Mouse (Mus musculus): ENCODE measurements at regions not wholly inside any gene's neighbourhood (a gene's known extent, or its start where the extent isn't known, plus 50 kb on each side); places are given as distances from the start of the nearest gene placed in this dataset.
A peak's percentile ranks its signal among the peaks of the same experiment; 100 is the strongest.

DNA sequence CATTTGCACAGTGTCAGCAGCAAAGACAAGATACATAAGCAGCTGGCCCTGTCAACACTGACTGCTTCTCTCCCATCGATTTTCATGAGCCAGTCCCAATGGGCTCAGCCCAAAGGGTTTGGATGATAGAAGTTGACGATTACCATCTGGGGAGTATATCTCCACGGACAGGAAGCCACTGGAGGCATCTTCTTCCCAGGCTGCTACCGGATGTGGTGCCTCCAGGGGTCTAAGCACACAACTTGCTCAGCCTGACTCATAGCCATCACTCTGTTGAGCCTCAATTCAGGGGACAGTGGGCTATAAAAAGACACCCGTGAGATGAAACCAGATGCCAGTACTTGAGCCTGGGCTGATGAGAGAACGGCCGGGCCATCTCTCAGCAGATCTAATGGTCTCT, 71.1 kb upstream of the Hif1a start:
- ATAC-seq (ENCODE audit: low FRiP score), result no peak
- no peaks in the 10 kb centered on the region for H3K36me3 ChIP-seq
- WGBS, result 55% methylated on average over 7 of the region's 7 CpGs
- no peak overlapping the region for H3K4me2 ChIP-seq
- H3K4me3 ChIP-seq (replicated peaks), result no peak overlapping the region
- H3K27ac ChIP-seq (replicated peaks), result no peak overlapping the region
- no peak overlapping the region for H3K9ac ChIP-seq (replicated peaks)
- no peaks in the 10 kb centered on the region for H3K9me3 ChIP-seq (replicated peaks)
- peaks cover 17% of the 10 kb centered on the region for H3K4me1 ChIP-seq
- no peaks in the 10 kb centered on the region for H3K27me3 ChIP-seq (replicated peaks)

- WGBS, result 58% methylated on average over 10 of the region's 10 CpGs
- Histone ChIP-seq H3K36me3 (no peaks in the 10 kb centered on the region), H3K4me2 (no peak overlapping the region), H3K4me1 (peaks cover 17% of the 10 kb centered on the region), H3K27ac (replicated peaks) (no peak overlapping the region), H3K9ac (replicated peaks) (no peak overlapping the region), H3K4me3 (replicated peaks) (no peak overlapping the region), H3K9me3 (replicated peaks) (no peaks in the 10 kb centered on the region), H3K27me3 (replicated peaks) (no peaks in the 10 kb centered on the region)
- ATAC-seq (ENCODE audit: low FRiP score), result no peak; the same call in 1 of the 2 replicates
Observed at GRCm38 (mm10) chr12:73830551-73831203, 70.5 kb upstream of the Hif1a start.

DNA sequence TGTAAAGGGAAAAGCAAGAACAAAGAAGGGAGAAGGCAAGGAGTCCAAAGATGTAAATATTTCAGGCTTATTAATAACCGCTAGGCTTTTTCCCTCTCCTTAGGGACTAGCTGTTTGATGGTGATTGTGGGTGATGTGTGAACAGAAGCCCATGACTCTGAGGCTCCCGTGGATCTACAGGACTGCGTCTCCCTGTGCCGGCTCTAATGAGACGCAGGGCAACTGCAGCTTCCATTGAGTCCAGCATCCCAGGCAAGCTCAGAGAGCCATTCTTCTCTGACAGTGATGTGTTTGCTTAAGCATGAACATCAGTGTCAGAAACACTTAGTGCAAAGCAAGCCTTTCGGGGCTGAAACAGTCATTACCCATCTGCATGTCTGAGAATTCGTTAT, 70.0 kb upstream of the Hif1a start:
- no peak for ATAC-seq (ENCODE audit: low FRiP score)
- 45% methylated on average over 7 of the region's 7 CpGs for WGBS
- Histone ChIP-seq H3K27ac (replicated peaks) (0 out of 2 replicates have a peak overlapping the region, but pooled peaks have one; percentile 23), H3K27me3 (replicated peaks) (no peaks in the 10 kb centered on the region), H3K4me3 (replicated peaks) (no peak overlapping the region), H3K36me3 (no peaks in the 10 kb centered on the region), H3K4me1 (peaks cover 17% of the 10 kb centered on the region), H3K9me3 (replicated peaks) (no peaks in the 10 kb centered on the region), H3K4me2 (no peak overlapping the region), H3K9ac (replicated peaks) (no peak overlapping the region)

DNA sequence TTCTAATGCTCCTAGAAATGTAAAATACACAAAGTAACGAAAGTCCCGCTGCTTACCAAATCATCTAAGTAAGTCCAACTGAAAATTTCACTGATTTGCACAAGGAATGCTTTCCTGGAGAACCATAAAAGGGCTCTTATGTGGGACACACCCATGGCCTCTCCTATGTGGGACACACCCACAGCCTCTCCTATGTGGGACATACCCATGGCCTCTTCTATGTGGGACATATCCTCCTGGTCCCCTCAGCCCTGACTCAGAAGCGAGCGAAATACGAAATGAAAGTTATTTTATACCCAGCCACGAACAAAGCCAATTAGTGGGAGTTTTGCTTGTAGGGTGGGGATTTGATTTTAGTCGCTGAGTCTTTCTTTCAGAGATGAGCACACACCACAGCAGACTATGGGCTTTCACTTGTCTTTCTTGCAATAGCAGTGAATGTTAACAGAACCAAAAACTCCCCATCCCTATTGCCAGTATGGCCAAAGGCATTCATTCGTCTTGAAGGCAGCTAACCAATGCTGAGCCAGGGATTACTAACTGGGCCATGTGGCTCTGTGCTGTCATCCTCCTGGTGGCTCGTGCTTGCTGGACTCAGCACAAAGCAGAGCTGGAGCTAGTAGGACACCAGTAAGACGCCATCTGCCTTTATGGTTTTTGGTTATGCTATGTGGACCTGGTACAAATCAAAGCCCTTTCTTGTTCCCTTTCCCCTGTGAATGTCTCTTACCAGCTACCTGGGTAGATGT, 69.4 kb upstream of the Hif1a start:
- no peaks in the 10 kb centered on the region for H3K9me3 ChIP-seq (replicated peaks)
- 0 out of 2 replicates have a peak overlapping the region, but pooled peaks have one; percentile 23 for H3K27ac ChIP-seq (replicated peaks)
- WGBS, result 88% methylated on average over 10 of the region's 10 CpGs
- no peaks in the 10 kb centered on the region for H3K27me3 ChIP-seq (replicated peaks)
- no peak overlapping the region for H3K4me3 ChIP-seq (replicated peaks)
- H3K4me1 ChIP-seq, result peaks cover 17% of the 10 kb centered on the region
- H3K9ac ChIP-seq (replicated peaks), result no peak overlapping the region
- no peak overlapping the region for H3K4me2 ChIP-seq
- no peak for ATAC-seq (ENCODE audit: low FRiP score)
- H3K36me3 ChIP-seq, result no peaks in the 10 kb centered on the region

GRCm38 (mm10) chr12:73832789-73833188, 68.4 kb upstream of the Hif1a start:
- Histone ChIP-seq H3K4me3 (replicated peaks) (no peak overlapping the region), H3K9ac (replicated peaks) (no peak overlapping the region)

DNA sequence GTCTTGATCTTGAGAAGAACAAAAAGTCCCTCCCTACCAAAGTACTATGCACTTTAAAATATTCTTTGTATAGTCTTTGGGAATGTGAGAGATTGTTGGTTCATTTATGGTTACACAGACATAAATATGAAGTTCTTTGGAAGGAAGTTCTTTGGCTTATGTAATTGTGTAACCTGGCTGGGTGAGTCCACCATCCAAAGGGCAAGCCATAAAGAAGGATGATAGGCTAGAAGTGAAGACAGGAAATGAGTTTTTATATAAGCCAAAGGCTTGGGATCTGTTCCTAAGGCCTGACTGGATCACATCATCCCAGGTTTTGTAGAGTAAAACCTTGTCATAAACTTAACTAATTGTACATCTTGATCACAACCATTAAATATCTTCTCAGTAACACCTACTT, 65.0 kb upstream of the Hif1a start:
- H3K27ac ChIP-seq (replicated peaks), result no peak overlapping the region
- ATAC-seq (ENCODE audit: low FRiP score), result no peak
- no peaks in the 10 kb centered on the region for H3K36me3 ChIP-seq
- no peaks in the 10 kb centered on the region for H3K9me3 ChIP-seq (replicated peaks)
- H3K4me1 ChIP-seq, result peaks cover 5% of the 10 kb centered on the region; the same call in 1 of the 2 replicates
- no peak overlapping the region for H3K4me2 ChIP-seq
- no peak overlapping the region for H3K4me3 ChIP-seq (replicated peaks)
- no peaks in the 10 kb centered on the region for H3K27me3 ChIP-seq (replicated peaks)
- H3K9ac ChIP-seq (replicated peaks), result no peak overlapping the region

More at GRCm38 (mm10) chr12:73832789-73833188, 68.4 kb upstream of the Hif1a start:
- no peak overlapping the region for H3K4me2 ChIP-seq
- H3K27ac ChIP-seq (replicated peaks), result no peak overlapping the region
- H3K36me3 ChIP-seq, result no peaks in the 10 kb centered on the region
- 77% methylated on average over 3 of the region's 3 CpGs for WGBS
- H3K4me1 ChIP-seq, result peaks cover 17% of the 10 kb centered on the region
- H3K27me3 ChIP-seq (replicated peaks), result no peaks in the 10 kb centered on the region
- no peak for ATAC-seq (ENCODE audit: low FRiP score)
- H3K9me3 ChIP-seq (replicated peaks), result no peaks in the 10 kb centered on the region

DNA sequence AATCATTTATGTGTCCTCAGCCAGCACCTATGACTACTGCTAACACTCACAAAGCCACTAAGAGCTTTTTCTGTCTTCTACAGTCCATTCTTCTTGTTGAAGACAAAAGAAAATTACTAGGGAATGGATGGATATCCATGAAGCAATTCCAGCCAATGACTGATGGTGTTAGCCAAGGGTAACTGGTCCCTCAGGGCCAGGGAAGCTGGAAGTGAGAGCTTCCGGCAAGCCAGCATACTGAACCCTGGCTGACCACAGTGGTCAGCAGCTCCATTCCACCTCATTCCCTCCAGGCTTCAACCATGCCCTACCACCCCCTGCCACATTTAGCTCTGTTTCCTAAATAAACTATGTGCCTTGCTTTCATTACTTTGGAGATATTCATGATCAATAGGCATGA, 64.1 kb upstream of the Hif1a start:
- Histone ChIP-seq H3K9ac (replicated peaks) (no peak overlapping the region), H3K4me1 (no peaks in the 10 kb centered on the region), H3K4me2 (no peak overlapping the region), H3K9me3 (replicated peaks) (no peaks in the 10 kb centered on the region), H3K27me3 (replicated peaks) (no peaks in the 10 kb centered on the region), H3K36me3 (no peaks in the 10 kb centered on the region), H3K4me3 (replicated peaks) (no peak overlapping the region), H3K27ac (replicated peaks) (no peak overlapping the region)
- ATAC-seq (ENCODE audit: low FRiP score), result no peak
- WGBS, result 90% methylated on average over 1 of the region's 1 CpGs

DNA sequence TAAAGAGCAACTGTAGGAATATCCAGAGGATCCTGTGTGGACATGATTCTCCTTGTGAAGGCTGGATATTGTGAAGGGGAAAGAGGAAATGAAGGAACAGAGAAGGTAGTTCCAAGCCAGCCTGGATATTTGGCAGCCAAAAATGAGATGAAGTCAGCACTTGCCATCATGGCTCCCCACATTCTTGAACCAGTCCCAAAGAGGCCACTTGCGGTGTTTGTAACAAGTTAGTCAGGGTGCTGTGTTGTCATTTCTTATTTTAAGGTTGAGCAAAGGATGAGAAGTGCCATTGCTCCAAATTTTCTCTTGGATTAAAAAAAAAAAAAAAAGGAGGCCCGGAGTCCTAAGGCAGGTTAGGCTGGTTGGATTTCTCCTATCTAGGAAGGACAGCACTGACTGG, 63.3 kb upstream of the Hif1a start:
- H3K9me3 ChIP-seq (replicated peaks), result no peaks in the 10 kb centered on the region
- no peak overlapping the region for H3K4me3 ChIP-seq (replicated peaks)
- no peak overlapping the region for H3K9ac ChIP-seq (replicated peaks)
- no peak overlapping the region for H3K4me2 ChIP-seq
- no peak for ATAC-seq (ENCODE audit: low FRiP score)
- no peaks in the 10 kb centered on the region for H3K36me3 ChIP-seq
- no peaks in the 10 kb centered on the region for H3K27me3 ChIP-seq (replicated peaks)
- no peak overlapping the region for H3K27ac ChIP-seq (replicated peaks)
- WGBS, result 98% methylated on average over 2 of the region's 2 CpGs
- no peaks in the 10 kb centered on the region for H3K4me1 ChIP-seq

- no peaks in the 10 kb centered on the region for H3K4me1 ChIP-seq
- no peak for ATAC-seq (ENCODE audit: low FRiP score)
- H3K9me3 ChIP-seq (replicated peaks), result no peaks in the 10 kb centered on the region
- no peak overlapping the region for H3K4me3 ChIP-seq (replicated peaks)
- H3K4me2 ChIP-seq, result no peak overlapping the region
- H3K27ac ChIP-seq (replicated peaks), result no peak overlapping the region
- H3K36me3 ChIP-seq, result no peaks in the 10 kb centered on the region
- no peak overlapping the region for H3K9ac ChIP-seq (replicated peaks)
- no peaks in the 10 kb centered on the region for H3K27me3 ChIP-seq (replicated peaks)
- WGBS, result 87% methylated on average over 10 of the region's 10 CpGs
Observed at GRCm38 (mm10) chr12:73838330-73838729, 62.8 kb upstream of the Hif1a start.

- 81% methylated on average over 9 of the region's 9 CpGs for WGBS
Observed at GRCm38 (mm10) chr12:73842000-73842675, 59.0 kb upstream of the Hif1a start.

DNA sequence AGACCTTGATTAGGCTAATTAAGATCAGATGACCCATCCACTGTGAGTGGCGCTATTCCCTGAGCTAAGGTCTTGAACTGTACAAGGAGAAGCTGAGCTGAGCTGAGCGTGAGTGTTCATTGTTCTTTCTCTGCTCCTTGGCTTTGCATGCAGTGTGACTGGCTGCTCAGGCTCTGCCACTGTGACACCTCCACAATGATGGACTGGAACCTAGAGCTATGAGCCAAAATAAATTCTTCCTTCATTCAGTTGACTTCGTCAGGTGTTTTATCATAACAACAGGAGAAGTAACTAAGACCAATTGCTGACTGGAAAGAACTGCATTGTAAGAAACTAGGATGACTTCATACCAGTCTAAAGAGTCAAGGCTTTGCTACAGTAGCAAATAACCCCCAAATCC, 56.4 kb upstream of the Hif1a start:
- Histone ChIP-seq H3K4me2 (no peak overlapping the region), H3K4me3 (replicated peaks) (no peak overlapping the region), H3K27me3 (replicated peaks) (no peaks in the 10 kb centered on the region), H3K36me3 (no peaks in the 10 kb centered on the region), H3K9ac (replicated peaks) (no peak overlapping the region), H3K27ac (replicated peaks) (no peak overlapping the region), H3K4me1 (no peaks in the 10 kb centered on the region), H3K9me3 (replicated peaks) (no peaks in the 10 kb centered on the region)
- ATAC-seq (ENCODE audit: low FRiP score), result no peak
- WGBS, result 87% methylated on average over 3 of the region's 3 CpGs

More at GRCm38 (mm10) chr12:73842000-73842675, 59.0 kb upstream of the Hif1a start:
- Histone ChIP-seq H3K9ac (replicated peaks) (no peak overlapping the region), H3K27me3 (replicated peaks) (no peaks in the 10 kb centered on the region), H3K36me3 (no peaks in the 10 kb centered on the region), H3K9me3 (replicated peaks) (no peaks in the 10 kb centered on the region), H3K4me1 (no peaks in the 10 kb centered on the region), H3K27ac (replicated peaks) (no peak overlapping the region), H3K4me3 (replicated peaks) (no peak overlapping the region), H3K4me2 (no peak overlapping the region)
- ATAC-seq (ENCODE audit: low FRiP score), result no peak

DNA sequence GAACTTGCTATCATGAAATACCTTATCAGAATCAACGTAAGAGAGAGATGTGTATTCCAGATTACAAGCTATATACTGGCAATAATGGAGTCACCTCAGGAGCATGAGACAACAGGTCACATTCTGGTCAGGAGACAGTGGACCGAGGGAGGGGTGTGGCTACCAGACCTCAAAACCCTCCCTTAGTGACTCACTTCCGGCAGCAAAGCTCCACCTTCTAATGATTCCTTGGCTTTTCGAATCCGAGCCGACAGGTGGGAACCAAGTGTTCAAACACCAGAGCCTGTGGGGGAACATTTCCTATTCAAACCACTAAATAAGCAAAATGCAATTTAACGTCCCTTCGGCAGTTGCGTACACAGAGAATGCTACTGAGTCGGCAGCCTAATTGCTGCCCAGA, 54.5 kb upstream of the Hif1a start:
- no peaks in the 10 kb centered on the region for H3K4me1 ChIP-seq
- no peaks in the 10 kb centered on the region for H3K27me3 ChIP-seq (replicated peaks)
- H3K4me3 ChIP-seq (replicated peaks), result no peak overlapping the region
- H3K9ac ChIP-seq (replicated peaks), result no peak overlapping the region
- H3K9me3 ChIP-seq (replicated peaks), result no peaks in the 10 kb centered on the region
- ATAC-seq (ENCODE audit: low FRiP score), result no peak
- H3K36me3 ChIP-seq, result no peaks in the 10 kb centered on the region
- 79% methylated on average over 10 of the region's 10 CpGs for WGBS
- H3K4me2 ChIP-seq, result no peak overlapping the region
- H3K27ac ChIP-seq (replicated peaks), result no peak overlapping the region

Data from neural tube, embryonic 15.5 days (tissue).